Mouse (Mus musculus): ENCODE measurements around the gene Scaf4. TPM values are rescaled to one million over a fixed set of nuclear protein-coding genes. Genes with fewer than 3 reads are reported as not detected.
A peak's percentile ranks its signal among the peaks of the same experiment; 100 is the strongest.
"Not testable (repeated sequence)": the region's sequence is repeated elsewhere in the genome, so short reads cannot be mapped to it uniquely, and the experiment has no call there.

Gene Scaf4
- total RNA-seq, 2 experiments from 2014 or later, result 31.0 to 85.9 TPM

DNA sequence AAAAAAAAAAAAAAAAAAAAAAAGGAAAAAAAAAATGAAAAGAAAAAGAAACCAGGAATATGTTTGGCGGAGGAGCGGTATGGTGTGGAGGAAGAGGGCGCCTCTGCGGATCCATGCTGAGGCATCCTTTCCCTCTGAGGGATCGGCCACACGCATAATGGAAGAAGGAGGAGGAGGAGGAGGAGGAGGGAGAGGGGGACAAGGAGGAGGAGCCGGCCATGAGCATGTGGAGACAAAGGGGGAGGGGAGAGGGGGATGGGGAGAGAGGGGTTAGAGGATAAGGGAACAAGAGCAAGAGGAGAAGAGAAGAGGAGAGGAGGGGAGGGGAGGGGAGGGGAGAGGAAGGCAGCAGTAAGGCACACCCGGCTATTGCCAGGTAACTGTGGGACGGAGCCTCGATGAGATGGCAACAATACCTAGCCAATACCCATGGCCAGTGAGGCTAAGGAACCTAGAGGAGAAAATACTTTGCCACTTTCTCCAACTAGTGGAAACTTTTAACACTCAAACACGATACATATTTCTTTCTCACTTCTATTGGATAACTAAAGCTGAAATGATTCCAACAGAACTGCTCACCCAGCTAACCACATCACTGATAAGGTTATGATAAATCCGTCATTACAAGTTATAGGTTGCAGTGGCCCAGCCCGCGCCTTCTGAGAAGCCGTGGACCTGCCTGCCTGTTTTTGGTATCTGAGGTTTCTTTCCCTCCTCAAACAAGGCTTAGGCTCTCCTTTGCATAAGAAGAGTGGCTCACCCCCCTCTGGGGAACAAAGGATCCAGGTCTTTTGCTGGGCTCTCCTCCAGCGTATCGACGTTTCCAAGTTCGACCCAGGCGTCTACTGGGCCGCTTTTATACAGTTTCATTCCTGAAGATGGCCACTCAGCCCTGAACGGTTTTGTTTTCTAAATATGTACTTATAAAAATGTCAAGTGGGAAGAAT is 13.4 kb upstream of the Scaf4 start:
- ATAC-seq (replicated peaks; ENCODE audit: low FRiP score, poor library complexity, severe bottlenecking), result no peak

DNA sequence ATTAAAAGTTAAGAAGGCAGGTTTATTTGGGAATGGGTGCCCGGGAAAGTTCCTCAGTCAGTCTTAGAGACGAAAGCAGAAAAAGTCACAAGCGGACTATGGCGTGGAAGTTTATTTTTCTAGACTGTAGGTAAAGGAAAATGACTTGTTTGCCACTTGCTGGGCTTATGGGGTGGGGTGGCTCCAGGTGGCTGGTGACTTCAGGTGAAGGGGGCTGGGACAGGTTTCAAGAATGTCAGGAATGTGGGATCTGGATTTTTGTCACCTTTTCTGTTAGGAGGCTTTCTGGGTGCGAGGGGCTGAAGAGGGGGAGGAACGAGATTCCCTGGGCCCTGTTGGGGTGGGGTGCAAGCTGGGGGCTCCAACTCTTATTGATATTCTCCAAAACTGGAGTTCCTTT is 7.4 kb upstream of the Scaf4 start:
- ATAC-seq (replicated peaks; ENCODE audit: low FRiP score, poor library complexity, severe bottlenecking), result no peak

DNA sequence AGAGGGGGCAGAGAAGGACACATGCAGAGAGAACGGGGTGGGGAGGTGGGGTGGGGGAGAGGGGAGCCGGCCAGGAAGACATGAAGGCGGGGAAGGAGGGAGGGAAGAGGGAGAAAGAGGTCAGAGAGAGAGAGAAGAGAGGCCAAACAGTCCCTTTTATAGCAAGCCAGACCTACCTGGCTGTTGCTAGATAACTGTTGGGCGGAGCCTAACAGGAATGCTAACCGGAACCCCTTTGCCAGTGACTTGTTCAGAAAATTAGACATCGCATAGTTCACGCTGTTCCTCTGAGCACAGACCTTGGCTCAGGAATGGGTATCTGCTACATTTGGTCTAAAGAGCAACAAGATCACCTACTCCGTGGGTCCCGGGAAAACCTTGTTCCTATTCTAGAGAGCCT is 6.7 kb upstream of the Scaf4 start:
- ATAC-seq (replicated peaks; ENCODE audit: low FRiP score, poor library complexity, severe bottlenecking), result no peak

DNA sequence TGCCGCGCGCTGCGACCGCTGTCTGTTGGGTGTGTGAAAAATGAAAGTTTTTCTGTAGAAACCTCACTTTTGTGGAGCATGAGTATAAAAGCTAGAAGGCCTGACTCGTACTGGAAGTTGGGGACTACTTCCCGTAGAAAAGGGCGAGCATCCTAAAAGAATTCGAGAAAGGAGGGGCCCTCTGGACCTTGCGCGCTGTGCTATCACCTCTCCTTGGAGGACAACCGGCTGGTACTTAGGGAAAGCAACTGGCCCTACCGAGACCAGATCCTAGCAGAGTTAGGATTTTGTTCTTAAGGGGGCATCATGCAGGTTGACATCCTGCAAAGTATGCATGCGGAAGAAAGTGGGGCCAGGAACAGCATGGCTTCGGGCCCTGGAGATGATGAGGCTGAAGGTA is 613 bp upstream of the Scaf4 start:
- peak; percentile 40; the same call in 1 of the 2 replicates for ATAC-seq (replicated peaks; ENCODE audit: low FRiP score, poor library complexity, severe bottlenecking)

DNA sequence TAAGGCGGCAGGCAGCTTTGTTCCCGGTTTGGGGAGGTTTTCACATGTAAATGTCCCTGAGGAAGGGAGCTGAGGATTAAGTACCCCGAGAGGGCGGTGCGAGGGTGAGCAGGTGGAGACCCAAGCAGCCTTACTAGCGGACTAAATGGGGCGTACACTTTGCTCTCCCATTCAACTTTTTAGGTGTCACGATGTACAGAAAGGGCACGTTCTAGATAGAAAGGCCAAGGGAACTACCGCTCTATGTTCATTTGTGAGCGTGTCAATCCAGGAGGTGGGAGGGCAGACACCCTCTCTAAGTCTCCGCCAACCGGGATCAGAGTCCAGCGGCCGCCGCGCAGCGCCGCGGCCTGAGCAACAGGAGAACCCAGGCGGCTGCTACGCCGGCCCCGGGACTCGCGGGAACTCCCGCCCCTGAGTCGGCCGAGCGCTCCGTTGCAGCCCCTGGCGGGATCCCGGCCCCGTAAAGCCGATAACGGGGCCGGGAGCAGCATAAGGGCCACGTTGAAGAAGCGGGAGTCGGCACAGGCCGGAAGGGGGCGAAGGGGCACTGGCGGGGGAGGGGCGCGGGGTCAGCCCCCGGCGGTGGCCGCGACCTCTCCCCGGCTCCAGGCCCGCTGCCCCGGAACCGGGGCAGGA is 918 bp downstream of the Scaf4 start:
- ATAC-seq (replicated peaks; ENCODE audit: low FRiP score, poor library complexity, severe bottlenecking), result peak; percentile 42

DNA sequence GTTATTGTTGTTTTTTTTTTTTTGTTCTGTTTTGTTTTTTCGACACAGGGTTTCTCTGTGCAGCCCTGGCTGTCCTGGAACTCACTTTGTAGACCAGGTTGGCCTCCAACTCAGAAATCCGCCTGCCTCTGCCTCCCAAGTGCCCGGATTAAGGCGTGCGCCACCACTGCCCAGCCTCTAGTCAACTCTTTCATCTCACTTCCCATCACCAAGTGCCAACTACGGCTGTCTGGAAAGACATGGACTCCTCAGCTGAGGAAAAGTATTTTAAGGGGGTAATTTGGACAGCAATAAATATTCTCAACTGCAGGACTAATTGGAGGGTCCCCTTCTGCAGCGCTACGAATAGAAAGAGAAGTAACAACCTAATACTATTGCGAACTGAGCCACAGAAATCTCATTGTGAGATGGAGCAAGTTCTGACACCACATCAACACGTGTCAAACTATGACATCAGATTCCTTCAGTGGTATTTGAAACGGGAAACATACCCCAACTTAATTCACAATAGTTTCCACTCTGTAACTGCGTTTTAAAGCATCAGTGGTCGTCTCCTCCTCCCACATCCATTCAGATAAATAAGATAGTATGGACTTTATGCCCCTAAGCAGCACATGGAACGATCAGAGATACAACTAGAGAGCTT is 1.6 kb downstream of the Scaf4 start:
- ATAC-seq (replicated peaks; ENCODE audit: low FRiP score, poor library complexity, severe bottlenecking), result no peak

DNA sequence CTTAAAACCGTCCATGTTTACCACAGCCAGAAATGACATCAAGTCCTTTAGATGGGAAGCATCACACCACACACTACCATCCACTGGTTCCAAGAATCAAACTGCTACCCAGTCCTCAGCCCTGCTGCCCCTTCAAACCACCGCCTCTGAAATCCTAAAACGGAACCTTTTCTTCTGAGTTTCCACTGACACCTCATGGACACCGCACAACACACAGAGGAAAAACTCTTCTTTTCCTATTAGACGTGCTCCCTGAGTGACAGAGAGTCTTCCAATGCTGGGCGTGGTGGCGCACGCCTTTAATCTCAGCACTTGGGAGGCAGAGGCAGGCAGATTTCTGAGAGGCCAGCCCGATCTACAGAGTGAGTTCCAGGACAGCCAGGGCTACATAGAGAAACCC is 2.9 kb downstream of the Scaf4 start:
- no peak for ATAC-seq (replicated peaks; ENCODE audit: low FRiP score, poor library complexity, severe bottlenecking)

DNA sequence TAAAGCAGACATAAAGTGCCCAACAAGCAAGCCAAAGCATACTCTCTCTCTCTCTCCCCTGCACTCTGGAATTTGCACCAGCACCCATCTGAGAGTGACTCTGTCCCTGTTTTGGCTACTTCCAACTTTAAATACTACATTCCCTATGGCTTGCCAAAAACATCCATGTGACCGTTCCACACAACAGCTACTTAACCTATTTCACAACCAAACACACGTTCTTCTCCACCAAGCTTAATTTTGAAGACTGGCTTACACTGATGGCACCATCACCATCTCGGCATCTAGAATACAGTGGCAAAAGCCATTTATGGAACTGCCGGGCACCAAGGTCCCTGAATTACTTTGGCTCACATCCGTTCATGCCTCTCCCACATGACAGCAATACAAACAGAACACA is 3.3 kb downstream of the Scaf4 start:
- no peak for ATAC-seq (replicated peaks; ENCODE audit: low FRiP score, poor library complexity, severe bottlenecking)

DNA sequence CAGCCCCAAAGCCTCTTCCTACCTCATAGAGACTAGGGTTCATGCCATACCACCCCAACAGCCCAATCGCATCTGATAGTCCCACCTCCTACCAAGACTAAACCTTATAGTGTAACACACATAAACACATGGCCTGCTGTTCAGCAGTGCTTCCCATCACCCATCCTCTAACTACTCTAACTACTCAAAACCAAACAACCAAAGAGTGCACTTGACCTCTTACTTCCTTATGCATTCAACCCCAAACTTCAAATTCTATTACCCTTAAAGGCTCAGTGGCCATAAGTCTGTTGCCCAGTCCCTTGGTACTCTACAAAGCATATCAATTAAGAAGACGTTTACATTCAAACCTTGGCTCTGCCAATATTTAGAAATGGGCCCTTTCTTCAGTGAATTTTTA is 3.8 kb downstream of the Scaf4 start:
- no peak for ATAC-seq (replicated peaks; ENCODE audit: low FRiP score, poor library complexity, severe bottlenecking)

DNA sequence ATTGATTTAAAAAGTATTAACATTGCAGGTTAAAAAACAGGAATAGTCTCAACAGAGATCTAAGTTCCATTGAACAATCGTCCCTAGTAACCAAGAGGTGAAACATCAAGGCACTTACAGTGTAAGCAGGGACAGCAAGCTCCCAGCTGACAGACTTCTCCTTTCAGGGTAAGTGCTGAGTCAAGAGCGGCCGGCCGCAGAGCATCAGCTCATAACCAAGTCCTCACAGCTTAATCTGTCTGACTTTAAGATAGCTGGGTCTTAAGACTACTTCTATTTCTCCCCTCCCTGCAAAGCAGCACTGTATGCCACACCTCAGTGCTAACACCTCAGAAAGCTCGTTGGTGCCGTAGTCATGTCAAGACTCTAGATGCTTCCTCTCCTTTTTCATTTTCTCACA is 5.2 kb downstream of the Scaf4 start:
- 0 out of 2 replicates have a peak, but pooled peaks have one; percentile 44 for ATAC-seq (replicated peaks; ENCODE audit: low FRiP score, poor library complexity, severe bottlenecking)

DNA sequence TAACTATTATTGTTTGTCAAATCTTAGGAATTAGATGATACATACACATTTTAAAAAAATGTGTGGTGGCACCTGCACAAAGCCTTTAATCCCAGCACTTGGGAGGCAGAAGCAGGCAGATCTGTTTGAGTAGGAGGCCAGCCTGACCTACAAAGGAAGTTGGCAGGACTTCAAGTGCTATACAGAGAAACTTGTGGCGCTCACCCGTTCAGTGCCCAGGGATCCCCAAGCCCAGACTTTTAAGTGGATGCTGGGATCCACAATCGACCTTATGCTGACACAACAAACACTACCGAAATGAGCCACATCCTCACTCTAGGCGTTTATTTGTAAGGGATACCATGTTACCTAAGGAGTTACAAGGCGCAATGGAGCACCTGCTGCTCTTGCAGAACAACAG is 8.8 kb downstream of the Scaf4 start:
- no peak for ATAC-seq (replicated peaks; ENCODE audit: low FRiP score, poor library complexity, severe bottlenecking)

DNA sequence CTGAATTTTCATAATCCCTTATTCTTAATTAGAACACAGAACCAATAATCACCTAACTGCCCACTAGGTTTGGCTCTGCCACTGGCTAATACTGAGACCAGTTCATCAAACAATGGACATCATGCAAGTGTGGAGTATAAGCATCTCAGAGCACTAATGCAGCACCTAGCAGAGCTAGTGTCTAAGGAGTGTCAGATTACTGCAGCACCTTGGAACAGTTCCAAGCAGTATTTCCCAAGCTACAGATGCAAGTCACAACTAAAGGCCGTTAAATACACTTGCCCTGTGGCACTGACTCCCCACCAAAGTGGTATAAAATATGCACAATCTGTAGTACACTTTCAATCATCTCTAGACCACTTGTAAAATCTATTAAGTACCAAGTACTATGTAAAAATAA is 17.7 kb downstream of the Scaf4 start:
- no peak for ATAC-seq (replicated peaks; ENCODE audit: low FRiP score, poor library complexity, severe bottlenecking)

DNA sequence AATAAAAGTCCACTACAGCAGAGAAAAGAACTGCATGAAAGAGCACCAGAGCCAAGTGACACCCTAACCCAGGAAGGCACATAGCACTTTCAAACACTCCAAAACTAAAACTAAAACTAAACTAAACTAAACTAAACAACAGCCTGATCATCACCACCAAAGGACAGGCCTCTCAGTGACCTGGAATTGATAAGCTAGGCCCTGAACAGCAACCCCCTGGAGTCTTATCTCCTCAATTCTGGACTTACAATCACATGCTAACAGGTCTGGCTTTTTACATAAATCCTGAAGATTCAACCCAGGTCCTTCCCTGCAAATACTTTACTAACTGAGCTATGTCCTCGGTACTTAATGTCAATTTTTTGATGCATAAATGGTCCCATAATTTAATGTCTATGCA is 19.2 kb downstream of the Scaf4 start:
- ATAC-seq (replicated peaks; ENCODE audit: low FRiP score, poor library complexity, severe bottlenecking), result no peak

DNA sequence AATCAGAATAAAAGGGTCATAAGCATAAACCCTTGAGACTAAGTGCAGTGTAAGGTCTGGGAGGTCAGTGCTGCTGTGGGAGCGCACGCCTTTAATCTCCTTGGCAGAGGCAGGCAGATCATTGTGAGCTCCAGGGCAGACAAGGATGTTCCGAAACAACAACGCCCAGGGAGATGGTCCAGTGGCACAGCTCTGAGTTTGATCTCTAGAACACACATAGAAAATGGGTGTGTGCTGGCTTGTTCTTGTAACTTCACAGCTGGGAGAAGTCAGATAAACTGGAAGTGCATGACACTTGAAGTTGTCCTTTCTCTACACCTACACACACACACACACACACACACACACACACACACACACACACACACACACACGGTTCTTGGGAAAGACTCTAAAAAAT is 20.3 kb downstream of the Scaf4 start:
- peak; percentile 90 for ATAC-seq (replicated peaks; ENCODE audit: low FRiP score, poor library complexity, severe bottlenecking)

DNA sequence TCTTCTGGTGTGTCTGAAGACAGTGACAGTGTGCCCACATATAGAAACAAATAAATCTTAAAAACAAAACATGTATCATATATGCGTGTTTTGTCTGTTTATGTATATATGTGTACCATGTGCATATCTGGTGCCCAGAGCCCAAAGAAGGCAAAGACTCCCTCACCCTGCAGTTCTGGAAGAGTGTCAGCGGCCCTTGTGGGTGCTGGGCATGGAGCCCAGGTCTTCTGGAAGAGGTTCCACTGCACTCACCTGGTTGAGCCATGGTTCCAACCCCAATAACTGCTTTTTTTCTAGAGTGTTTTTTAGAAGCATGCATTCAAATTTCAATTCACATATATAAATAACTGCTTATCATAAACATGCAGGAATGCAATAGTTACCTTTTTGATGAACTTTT is 22.5 kb downstream of the Scaf4 start:
- ATAC-seq (replicated peaks; ENCODE audit: low FRiP score, poor library complexity, severe bottlenecking), result no peak

DNA sequence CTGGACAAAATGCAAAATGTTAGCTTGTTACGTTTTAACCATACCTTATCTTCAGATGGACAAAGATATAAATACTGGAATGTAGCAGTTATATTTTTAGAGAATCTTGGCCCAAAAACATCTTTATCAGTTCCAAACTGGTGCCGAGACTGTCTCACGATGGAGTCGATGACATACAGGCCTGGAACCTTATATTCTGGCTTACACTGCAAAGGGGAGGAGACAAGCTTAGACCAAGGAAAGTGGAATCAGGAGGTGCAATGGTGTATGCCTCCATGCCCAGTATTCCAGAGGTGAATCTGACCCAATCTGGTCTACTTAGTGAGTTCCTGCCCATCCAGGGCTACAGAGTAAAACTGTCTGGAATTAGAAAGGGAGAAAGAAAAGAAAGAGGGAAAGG is 24.2 kb downstream of the Scaf4 start:
- ATAC-seq (replicated peaks; ENCODE audit: low FRiP score, poor library complexity, severe bottlenecking), result no peak

DNA sequence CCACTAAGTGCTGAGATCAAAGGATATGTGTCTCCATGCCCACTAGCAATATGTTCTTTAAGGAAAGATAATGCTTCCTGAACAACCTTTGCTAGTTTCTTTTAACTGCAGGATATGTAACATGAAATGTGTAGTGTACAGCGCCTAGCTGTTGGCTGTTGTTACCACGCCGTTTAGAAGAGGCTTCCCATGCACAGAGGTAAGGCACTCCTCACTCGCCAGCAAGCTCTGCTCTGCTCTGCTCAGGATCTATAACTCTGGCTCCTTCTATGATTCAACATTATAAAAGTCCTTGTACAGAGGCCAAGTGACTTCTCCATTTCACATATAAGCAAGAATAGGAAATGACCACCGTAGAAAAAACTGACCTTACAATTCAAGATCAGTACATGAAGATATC is 24.7 kb downstream of the Scaf4 start:
- no peak for ATAC-seq (replicated peaks; ENCODE audit: low FRiP score, poor library complexity, severe bottlenecking)

DNA sequence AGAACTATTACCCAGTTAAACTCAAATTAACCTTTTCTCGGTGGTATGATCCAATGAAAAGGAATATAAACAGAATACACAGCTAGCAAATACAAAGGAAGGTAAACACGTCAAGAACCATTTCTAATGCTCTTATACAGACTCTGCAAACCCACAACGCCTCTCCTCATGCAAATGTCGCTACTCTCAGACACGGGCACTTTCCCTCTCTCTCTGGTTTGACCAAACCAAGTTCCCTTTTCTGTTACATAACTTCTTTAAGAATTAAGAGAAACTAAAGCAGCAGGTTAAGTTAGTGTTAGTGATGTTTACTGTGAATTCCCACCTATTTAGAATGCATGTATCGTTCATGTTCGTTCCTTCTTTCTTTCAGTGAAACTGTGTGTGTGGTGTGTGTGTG is 25.4 kb downstream of the Scaf4 start:
- ATAC-seq (replicated peaks; ENCODE audit: low FRiP score, poor library complexity, severe bottlenecking), result no peak

DNA sequence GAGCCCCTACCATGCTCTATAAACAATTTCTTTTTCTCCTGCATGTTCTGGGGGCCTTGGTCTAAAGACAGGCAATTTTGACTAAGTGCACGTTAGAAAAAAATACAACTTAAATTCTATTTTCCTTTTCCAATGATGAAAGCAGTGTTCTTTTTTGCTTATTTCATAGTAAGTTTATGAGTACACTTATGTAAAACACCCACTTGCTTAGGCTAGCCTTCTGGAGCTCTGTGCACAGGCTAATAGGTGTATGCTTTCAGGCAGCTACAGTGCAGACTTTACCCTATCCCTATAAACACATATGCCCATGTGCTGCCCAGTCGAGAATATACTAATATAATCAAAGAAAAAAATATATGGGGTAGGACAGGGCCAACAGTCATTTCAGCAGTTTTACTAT is 31.8 kb downstream of the Scaf4 start:
- ATAC-seq (replicated peaks; ENCODE audit: low FRiP score, poor library complexity, severe bottlenecking), result no peak

DNA sequence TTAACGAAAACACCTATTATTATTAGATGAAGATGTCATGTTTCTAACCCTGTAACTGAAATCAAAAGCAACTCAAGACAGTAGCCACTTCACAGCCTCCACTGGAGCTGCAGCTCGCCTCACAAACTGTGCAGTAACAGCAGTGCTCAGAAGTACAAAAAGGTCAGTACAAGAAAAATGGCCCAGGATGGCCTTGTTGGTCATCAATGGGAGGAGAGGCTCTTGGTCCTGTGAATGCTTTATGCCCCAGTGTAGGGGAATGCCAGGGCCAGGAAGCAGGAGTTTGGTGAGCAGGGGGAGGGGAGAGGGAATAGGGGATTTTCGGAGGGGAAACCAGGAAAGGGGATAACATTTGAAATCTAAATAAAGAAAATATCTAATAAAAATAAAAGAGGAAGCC is 33.0 kb downstream of the Scaf4 start:
- not testable (repeated sequence) for ATAC-seq (replicated peaks; ENCODE audit: low FRiP score, poor library complexity, severe bottlenecking)

DNA sequence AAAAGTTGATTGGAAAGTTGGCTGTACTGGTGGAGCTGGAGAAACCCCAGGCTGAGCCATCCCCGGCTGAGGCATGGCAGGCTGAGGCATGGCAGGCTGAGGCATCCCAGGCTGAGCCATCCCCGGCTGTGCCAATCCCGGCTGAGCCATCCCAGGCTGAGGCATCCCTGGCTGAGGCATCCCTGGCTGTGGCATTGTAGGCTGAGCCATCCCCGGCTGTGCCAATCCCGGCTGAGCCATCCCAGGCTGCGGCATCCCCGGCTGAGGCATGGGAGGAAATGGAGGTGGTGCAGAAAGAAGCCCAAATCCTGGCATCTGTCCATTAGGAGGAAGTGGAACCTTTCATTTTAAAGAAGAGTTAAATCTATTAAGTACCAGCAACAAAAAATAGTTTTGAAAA is 34.2 kb downstream of the Scaf4 start:
- no peak for ATAC-seq (replicated peaks; ENCODE audit: low FRiP score, poor library complexity, severe bottlenecking)

Data from erythroid progenitor cell, adult 5-6 weeks (primary cell).